Mouse (Mus musculus): ENCODE data around the gene Nwd2. TPM values are rescaled to one million over a fixed set of nuclear protein-coding genes. Genes with fewer than 3 reads are reported as not detected.

Gene Nwd2
- 18.4 and 18.8 TPM in 2 replicates for polyA plus RNA-seq (2012; rRNA removed)

DNA sequence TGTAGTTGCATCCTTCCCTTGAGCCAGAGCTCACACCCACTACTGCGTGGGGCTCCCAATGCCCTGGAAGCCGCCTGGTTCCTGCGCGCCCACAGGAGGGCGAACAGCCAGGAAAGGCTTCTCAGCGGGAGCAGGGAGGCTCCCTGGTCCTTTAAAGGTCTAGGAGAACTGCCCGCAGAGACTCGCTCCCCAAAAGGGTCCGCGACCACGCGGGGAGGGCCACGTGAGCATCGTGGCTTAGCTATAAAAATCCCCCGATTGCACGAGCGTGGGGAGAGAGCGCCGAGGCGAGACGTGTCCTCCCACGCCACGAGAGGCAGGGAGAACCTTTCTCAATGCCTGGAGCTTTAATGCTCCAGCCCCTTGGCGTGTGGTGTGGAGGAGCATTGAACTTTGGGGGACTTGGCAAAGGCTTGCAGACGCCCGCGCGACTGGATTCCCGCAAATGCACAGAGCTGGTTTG lies at the start of gene Nwd2:
Nwd2 (plus strand) TSS at position 33 of the 463 bp plus-strand sequence.
- Histone ChIP-seq H3K4me3 (ENCODE audit: insufficient read depth, low read length) (peak within 1 kb of the TSS; percentile 74), H3K4me1 (ENCODE audit: control insufficient read depth, insufficient read depth, low read length) (no peaks in the 10 kb centered on the region), H3K27ac (ENCODE audit: insufficient read depth, low read length) (peak within 1 kb of the TSS; percentile 62)
- no peak for TF ChIP-seq CTCF (IDR thresholded peaks at IDR 0.05; ENCODE audit: extremely low read depth, insufficient read depth, low read length)
- peak; percentile 52; the same call in 1 of the 2 replicates for TF ChIP-seq POLR2A (IDR thresholded peaks at IDR 0.05; ENCODE audit: extremely low read depth, insufficient read depth, low read length)

GRCm38 (mm10) chr5:63607447-63607846 lies 41.5 kb upstream of the Nwd2 start:
- TF ChIP-seq POLR2A (IDR thresholded peaks at IDR 0.05; ENCODE audit: extremely low read depth, insufficient read depth, low read length), result no peak
- no peak for TF ChIP-seq CTCF (IDR thresholded peaks at IDR 0.05; ENCODE audit: extremely low read depth, insufficient read depth, low read length)
- no peak overlapping the region for H3K27ac ChIP-seq (ENCODE audit: insufficient read depth, low read length)

GRCm38 (mm10) chr5:63616792-63617668 lies 31.9 kb upstream of the Nwd2 start:
- H3K4me3 ChIP-seq (ENCODE audit: insufficient read depth, low read length), result no peak overlapping the region
- TF ChIP-seq CTCF (IDR thresholded peaks at IDR 0.05; ENCODE audit: extremely low read depth, insufficient read depth, low read length) (no peak), POLR2A (IDR thresholded peaks at IDR 0.05; ENCODE audit: extremely low read depth, insufficient read depth, low read length) (no peak)
- H3K4me1 ChIP-seq (ENCODE audit: control insufficient read depth, insufficient read depth, low read length), result no peaks in the 10 kb centered on the region
- H3K27ac ChIP-seq (ENCODE audit: insufficient read depth, low read length), result no peak overlapping the region

More at GRCm38 (mm10) chr5:63607447-63607846, 41.5 kb upstream of the Nwd2 start:
- Histone ChIP-seq H3K4me1 (ENCODE audit: control insufficient read depth, insufficient read depth, low read length) (no peaks in the 10 kb centered on the region), H3K4me3 (ENCODE audit: insufficient read depth, low read length) (no peak overlapping the region)

- no peak for TF ChIP-seq POLR2A (IDR thresholded peaks at IDR 0.05; ENCODE audit: extremely low read depth, insufficient read depth, low read length)
- no peak for TF ChIP-seq CTCF (IDR thresholded peaks at IDR 0.05; ENCODE audit: extremely low read depth, insufficient read depth, low read length)
- Histone ChIP-seq H3K4me1 (ENCODE audit: control insufficient read depth, insufficient read depth, low read length) (no peaks in the 10 kb centered on the region), H3K27ac (ENCODE audit: insufficient read depth, low read length) (no peak overlapping the region), H3K4me3 (ENCODE audit: insufficient read depth, low read length) (no peak overlapping the region)
These were observed 24.8 kb upstream of the Nwd2 start for GRCm38 (mm10) chr5:63624123-63624522.

DNA sequence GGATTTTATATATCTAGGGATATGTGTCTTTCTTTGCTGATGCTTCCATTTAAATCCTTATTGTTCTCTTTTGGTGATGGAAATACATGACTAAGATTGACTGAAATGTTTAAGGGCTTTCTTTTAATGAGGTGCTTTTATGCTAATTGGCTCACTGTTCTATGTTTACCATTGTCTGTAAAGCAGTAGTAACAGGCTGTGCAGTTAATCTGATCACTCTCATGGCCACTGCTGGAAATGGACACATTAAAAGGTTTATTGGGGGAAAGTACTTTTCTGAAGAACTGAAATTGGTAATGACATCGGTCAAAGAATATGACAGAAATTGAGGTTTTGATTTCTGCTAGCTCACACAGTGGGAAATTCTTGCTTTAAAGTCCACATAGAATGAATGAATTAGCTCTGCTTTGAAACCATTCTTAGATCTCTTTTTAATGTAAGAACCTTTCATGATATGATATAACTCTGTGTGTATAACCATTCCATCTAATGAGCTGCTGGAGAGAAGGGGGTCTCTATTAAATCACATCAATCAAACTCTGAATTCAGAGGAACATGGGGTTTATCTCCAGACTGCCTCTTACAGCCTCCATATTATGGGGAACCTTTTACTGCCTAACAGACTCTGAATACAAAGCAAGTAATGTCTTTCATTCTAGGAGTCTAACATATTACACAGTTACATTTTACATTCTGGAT lies 20.9 kb upstream of the Nwd2 start:
- TF ChIP-seq POLR2A (IDR thresholded peaks at IDR 0.05; ENCODE audit: extremely low read depth, insufficient read depth, low read length) (no peak), CTCF (IDR thresholded peaks at IDR 0.05; ENCODE audit: extremely low read depth, insufficient read depth, low read length) (no peak)
- Histone ChIP-seq H3K4me3 (ENCODE audit: insufficient read depth, low read length) (no peak overlapping the region), H3K4me1 (ENCODE audit: control insufficient read depth, insufficient read depth, low read length) (no peaks in the 10 kb centered on the region), H3K27ac (ENCODE audit: insufficient read depth, low read length) (no peak overlapping the region)

GRCm38 (mm10) chr5:63628531-63628871 lies 20.4 kb upstream of the Nwd2 start:
- Histone ChIP-seq H3K4me1 (ENCODE audit: control insufficient read depth, insufficient read depth, low read length) (no peaks in the 10 kb centered on the region), H3K4me3 (ENCODE audit: insufficient read depth, low read length) (no peak overlapping the region), H3K27ac (ENCODE audit: insufficient read depth, low read length) (no peak overlapping the region)
- TF ChIP-seq POLR2A (IDR thresholded peaks at IDR 0.05; ENCODE audit: extremely low read depth, insufficient read depth, low read length) (no peak), CTCF (IDR thresholded peaks at IDR 0.05; ENCODE audit: extremely low read depth, insufficient read depth, low read length) (no peak)

DNA sequence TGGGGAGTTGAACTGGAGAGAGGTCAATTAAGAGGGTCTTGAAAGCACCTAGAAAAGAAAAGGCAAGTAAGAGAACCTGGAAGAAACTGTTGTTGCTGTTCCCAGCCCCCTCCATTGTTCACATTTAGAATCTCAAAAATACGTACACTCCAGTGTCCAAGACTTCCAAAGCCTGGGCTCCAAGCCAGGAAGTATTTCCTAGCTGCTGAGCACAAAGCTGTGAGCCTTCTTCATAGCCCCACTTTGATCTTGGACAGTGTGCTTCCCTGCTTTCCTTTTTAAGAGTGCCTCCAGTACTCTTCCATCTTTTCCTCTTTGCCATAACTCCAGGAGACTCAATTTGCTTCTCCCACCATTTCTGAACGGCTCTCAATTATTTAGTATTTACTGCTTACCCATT lies 14.3 kb upstream of the Nwd2 start:
- Histone ChIP-seq H3K27ac (ENCODE audit: insufficient read depth, low read length) (no peak overlapping the region), H3K4me3 (ENCODE audit: insufficient read depth, low read length) (no peak overlapping the region)
- TF ChIP-seq POLR2A (IDR thresholded peaks at IDR 0.05; ENCODE audit: extremely low read depth, insufficient read depth, low read length) (no peak), CTCF (IDR thresholded peaks at IDR 0.05; ENCODE audit: extremely low read depth, insufficient read depth, low read length) (no peak)

GRCm38 (mm10) chr5:63648187-63648586 lies 715 bp upstream of the Nwd2 start:
- Histone ChIP-seq H3K4me3 (ENCODE audit: insufficient read depth, low read length) (no peak overlapping the region), H3K27ac (ENCODE audit: insufficient read depth, low read length) (no peak overlapping the region), H3K4me1 (ENCODE audit: control insufficient read depth, insufficient read depth, low read length) (no peaks in the 10 kb centered on the region)
- TF ChIP-seq CTCF (IDR thresholded peaks at IDR 0.05; ENCODE audit: extremely low read depth, insufficient read depth, low read length) (peak; percentile 74), POLR2A (IDR thresholded peaks at IDR 0.05; ENCODE audit: extremely low read depth, insufficient read depth, low read length) (no peak)

More for the DNA sequence above, 14.3 kb upstream of the Nwd2 start:
- H3K4me1 ChIP-seq (ENCODE audit: control insufficient read depth, insufficient read depth, low read length), result no peaks in the 10 kb centered on the region

- Histone ChIP-seq H3K4me1 (ENCODE audit: control insufficient read depth, insufficient read depth, low read length) (no peaks in the 10 kb centered on the region), H3K4me3 (ENCODE audit: insufficient read depth, low read length) (peak overlapping the region; percentile 74), H3K27ac (ENCODE audit: insufficient read depth, low read length) (peak overlapping the region; percentile 62)
- 0 out of 2 replicates have a peak, but pooled peaks have one; percentile 5 for TF ChIP-seq POLR2A (IDR thresholded peaks at IDR 0.05; ENCODE audit: extremely low read depth, insufficient read depth, low read length)
- TF ChIP-seq CTCF (IDR thresholded peaks at IDR 0.05; ENCODE audit: extremely low read depth, insufficient read depth, low read length), result no peak
These were observed 897 bp downstream of the Nwd2 start for GRCm38 (mm10) chr5:63649533-63650464.

Data from cortical plate, adult 2 months (tissue).